Mouse (Mus musculus): ENCODE data around the gene Pkn3. TPM values are rescaled to one million over a fixed set of nuclear protein-coding genes. Genes with fewer than 3 reads are reported as not detected.
A peak's percentile ranks its signal among the peaks of the same experiment; 100 is the strongest.
"Not testable (repeated sequence)": the region's sequence is repeated elsewhere in the genome, so short reads cannot be mapped to it uniquely, and the experiment has no call there.

Gene Pkn3
- polyA plus RNA-seq, 1 experiment from 2014 or later = 16.7 TPM

DNA sequence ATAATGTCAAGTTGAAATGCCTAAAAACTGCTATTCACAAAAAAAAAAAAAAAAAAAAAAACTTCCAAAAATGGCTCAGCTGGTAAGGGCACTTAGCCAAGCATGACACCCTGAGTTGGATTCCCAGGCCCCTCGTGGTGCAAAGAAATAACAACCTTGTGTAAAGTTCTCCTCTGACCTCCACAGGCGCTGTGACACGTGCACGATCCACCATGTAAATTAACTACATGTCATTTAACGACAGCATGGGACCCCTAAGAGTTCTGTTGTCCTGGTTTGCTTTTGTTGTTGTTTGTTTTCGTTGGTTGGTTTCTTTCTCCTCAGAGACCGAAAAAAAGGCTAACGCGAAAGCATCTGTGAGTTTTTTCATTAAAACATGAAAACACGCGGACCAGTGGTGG is 29.4 kb upstream of the Pkn3 start:
- Histone ChIP-seq H3K27me3 (ENCODE audit: control insufficient read depth, insufficient read depth, low read depth, low read length) (no peaks in the 10 kb centered on the region), H3K9me3 (ENCODE audit: control insufficient read depth, low read length) (no peaks in the 10 kb centered on the region), H3K27ac (ENCODE audit: low read length) (peak overlapping the region; percentile 77), H3K4me3 (ENCODE audit: low read length) (peak overlapping the region; percentile 75), H3K9ac (ENCODE audit: low read length) (peak overlapping the region; percentile 82), H3K36me3 (ENCODE audit: control insufficient read depth, insufficient read depth, low read length) (no peaks in the 10 kb centered on the region; the same call in 1 of the 2 replicates), H3K4me1 (replicated peaks; ENCODE audit: control insufficient read depth, insufficient read depth, low read length) (peaks cover 4% of the 10 kb centered on the region; the same call in 1 of the 2 replicates), H3K4me2 (ENCODE audit: low read depth, low read length) (peak overlapping the region; percentile 71)
- no peak for ATAC-seq (ENCODE audit: low read depth)
- 51% methylated on average over 11 of the region's 11 CpGs for WGBS

DNA sequence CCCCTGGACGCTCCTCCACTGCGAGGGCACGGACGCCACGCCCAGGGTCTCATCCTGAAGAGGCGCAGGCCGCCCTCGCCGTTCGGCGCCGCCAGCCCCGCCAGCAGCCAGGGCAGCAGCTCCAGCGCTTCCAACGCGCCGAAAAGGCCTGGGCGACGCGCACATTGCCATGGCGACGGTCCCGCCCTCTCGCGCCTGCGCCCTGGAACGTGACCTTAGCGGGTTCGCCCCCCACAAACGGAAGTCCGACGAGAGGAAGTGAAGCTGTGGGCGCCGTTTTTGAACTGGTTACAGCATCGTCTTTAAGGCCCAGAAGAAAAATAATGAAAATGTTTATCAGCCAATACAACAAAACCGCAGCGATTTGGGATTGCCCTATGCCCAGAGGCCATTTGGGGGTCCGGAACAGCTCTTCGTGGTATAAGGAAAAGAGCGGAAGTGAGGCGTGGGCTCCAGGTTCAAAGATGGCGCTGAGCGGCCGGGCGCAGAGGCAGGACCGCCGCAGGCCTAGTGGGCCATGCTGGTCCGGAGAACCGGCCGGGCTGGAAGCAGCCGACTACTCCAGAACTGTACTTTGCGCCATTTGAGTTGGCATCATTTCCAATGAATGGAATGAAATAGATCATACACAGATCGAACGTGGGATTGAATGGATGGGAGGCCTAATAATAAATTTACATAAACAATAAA is 28.6 kb upstream of the Pkn3 start, which contains the start of gene Wdr34:
Wdr34 (minus strand) TSS at position 183 of the 690 bp plus-strand sequence.
- WGBS = 1% methylated on average over 53 of the region's 54 CpGs
- H3K9ac ChIP-seq (ENCODE audit: low read length) = peak within 1 kb of the TSS; percentile 82
- peak; percentile 98 for ATAC-seq (ENCODE audit: low read depth)
- H3K4me1 ChIP-seq (replicated peaks; ENCODE audit: control insufficient read depth, insufficient read depth, low read length) = peaks cover 4% of the 10 kb centered on the region; the same call in 1 of the 2 replicates
- H3K9me3 ChIP-seq (ENCODE audit: control insufficient read depth, low read length) = no peaks in the 10 kb centered on the region
- H3K4me2 ChIP-seq (ENCODE audit: low read depth, low read length) = peak within 1 kb of the TSS; percentile 71
- peak within 1 kb of the TSS; percentile 77 for H3K27ac ChIP-seq (ENCODE audit: low read length)
- no peaks in the 10 kb centered on the region; the same call in 1 of the 2 replicates for H3K36me3 ChIP-seq (ENCODE audit: control insufficient read depth, insufficient read depth, low read length)
- H3K27me3 ChIP-seq (ENCODE audit: control insufficient read depth, insufficient read depth, low read depth, low read length) = no peaks in the 10 kb centered on the region; the same call in 1 of the 2 replicates
- H3K4me3 ChIP-seq (ENCODE audit: low read length) = peak within 1 kb of the TSS; percentile 75

- no peak overlapping the region for H3K27ac ChIP-seq (ENCODE audit: low read length)
- H3K4me3 ChIP-seq (ENCODE audit: low read length) = no peak overlapping the region
- no peak for ATAC-seq (ENCODE audit: low read depth)
- H3K4me1 ChIP-seq (replicated peaks; ENCODE audit: control insufficient read depth, insufficient read depth, low read length) = peaks cover 4% of the 10 kb centered on the region; the same call in 1 of the 2 replicates
- no peaks in the 10 kb centered on the region for H3K9me3 ChIP-seq (ENCODE audit: control insufficient read depth, low read length)
- no peaks in the 10 kb centered on the region; the same call in 1 of the 2 replicates for H3K36me3 ChIP-seq (ENCODE audit: control insufficient read depth, insufficient read depth, low read length)
- WGBS = 84% methylated on average over 3 of the region's 3 CpGs
- no peak overlapping the region for H3K4me2 ChIP-seq (ENCODE audit: low read depth, low read length)
- no peak overlapping the region for H3K9ac ChIP-seq (ENCODE audit: low read length)
- no peaks in the 10 kb centered on the region; the same call in 1 of the 2 replicates for H3K27me3 ChIP-seq (ENCODE audit: control insufficient read depth, insufficient read depth, low read depth, low read length)
Measured at GRCm38 (mm10) chr2:30049831-30050230, 27.7 kb upstream of the Pkn3 start.

DNA sequence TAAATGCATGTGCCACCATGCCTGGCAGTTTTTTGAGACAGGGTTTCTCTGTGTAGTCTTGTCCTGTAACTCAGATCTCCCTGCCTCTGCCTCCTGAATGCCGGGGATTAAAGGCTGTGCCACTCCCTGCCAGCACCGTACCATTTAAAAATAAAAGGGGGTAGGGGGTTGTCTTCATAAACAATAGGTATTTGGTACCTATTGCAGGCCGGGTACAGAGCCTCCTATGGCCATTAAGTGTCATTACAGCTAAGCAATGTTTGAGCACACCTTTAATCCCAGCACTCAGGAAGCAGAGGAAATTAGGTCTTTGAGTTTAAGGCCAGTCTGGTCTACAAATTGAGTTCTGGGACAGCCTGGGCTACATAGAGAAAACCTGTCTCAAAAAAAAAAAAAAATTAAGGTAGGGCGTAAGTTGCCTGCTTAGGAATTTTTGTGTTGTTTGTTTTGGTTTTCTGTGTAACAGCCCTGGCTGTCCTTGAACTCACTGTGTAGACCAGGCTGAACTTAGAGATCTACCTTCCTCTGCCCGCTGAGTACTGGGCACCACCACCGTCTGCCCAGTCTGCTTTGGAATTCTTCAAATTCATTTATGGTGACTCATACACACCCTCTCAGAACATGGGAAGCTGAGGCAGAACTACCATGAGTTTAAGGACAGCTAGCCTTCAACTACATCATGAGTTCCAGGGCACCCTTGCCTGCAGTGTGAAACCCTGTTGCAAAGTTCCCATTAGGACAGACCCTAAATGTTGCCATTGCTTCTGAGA is 25.3 kb upstream of the Pkn3 start:
- 32% methylated on average over 6 of the region's 6 CpGs for WGBS
- no peaks in the 10 kb centered on the region for H3K36me3 ChIP-seq (ENCODE audit: control insufficient read depth, insufficient read depth, low read length)
- H3K4me3 ChIP-seq (ENCODE audit: low read length) = no peak overlapping the region
- H3K4me1 ChIP-seq (replicated peaks; ENCODE audit: control insufficient read depth, insufficient read depth, low read length) = peaks cover 4% of the 10 kb centered on the region; the same call in 1 of the 2 replicates
- H3K27ac ChIP-seq (ENCODE audit: low read length) = no peak overlapping the region
- no peak overlapping the region for H3K9ac ChIP-seq (ENCODE audit: low read length)
- no peak overlapping the region for H3K4me2 ChIP-seq (ENCODE audit: low read depth, low read length)
- H3K9me3 ChIP-seq (ENCODE audit: control insufficient read depth, low read length) = no peaks in the 10 kb centered on the region
- no peaks in the 10 kb centered on the region; the same call in 1 of the 2 replicates for H3K27me3 ChIP-seq (ENCODE audit: control insufficient read depth, insufficient read depth, low read depth, low read length)
- no peak for ATAC-seq (ENCODE audit: low read depth)

DNA sequence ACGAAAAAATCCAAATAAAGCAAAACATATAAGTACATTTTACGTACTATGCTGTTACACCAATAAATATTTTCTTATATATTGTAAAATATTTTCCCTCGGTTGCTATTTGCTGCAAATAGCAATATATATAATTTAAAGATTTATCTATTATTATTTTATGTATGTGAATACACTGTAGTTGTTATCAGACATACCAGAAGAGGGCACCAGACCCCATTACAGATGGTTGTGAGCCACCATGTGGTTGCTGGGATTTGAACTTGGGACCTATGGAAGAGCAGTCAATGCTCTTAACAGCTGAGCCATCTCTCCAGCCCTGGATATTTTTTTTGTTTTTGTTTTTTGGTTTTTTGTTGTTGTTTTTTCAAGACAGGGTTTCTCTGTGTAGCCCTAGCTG is 22.2 kb upstream of the Pkn3 start:
- H3K9ac ChIP-seq (ENCODE audit: low read length); H3K4me3 ChIP-seq (ENCODE audit: low read length); ATAC-seq (ENCODE audit: low read depth); H3K4me2 ChIP-seq (ENCODE audit: low read depth, low read length); H3K27me3 ChIP-seq (ENCODE audit: control insufficient read depth, insufficient read depth, low read depth, low read length); H3K9me3 ChIP-seq (ENCODE audit: control insufficient read depth, low read length); H3K4me1 ChIP-seq (replicated peaks; ENCODE audit: control insufficient read depth, insufficient read depth, low read length); H3K27ac ChIP-seq (ENCODE audit: low read length); H3K36me3 ChIP-seq (ENCODE audit: control insufficient read depth, insufficient read depth, low read length): not testable (repeated sequence)
- 86% methylated on average over 3 of the region's 3 CpGs for WGBS

GRCm38 (mm10) chr2:30056736-30057135 is 20.7 kb upstream of the Pkn3 start:
- 91% methylated on average over 3 of the region's 3 CpGs for WGBS
- Histone ChIP-seq H3K4me3 (ENCODE audit: low read length) (no peak overlapping the region), H3K27me3 (ENCODE audit: control insufficient read depth, insufficient read depth, low read depth, low read length) (no peaks in the 10 kb centered on the region; the same call in 1 of the 2 replicates)

GRCm38 (mm10) chr2:30057223-30057904 is 20.1 kb upstream of the Pkn3 start, which contains the start of gene Set:
Gene Set, plus strand, starts transcription at chr2:30057378.
- Histone ChIP-seq H3K27ac (ENCODE audit: low read length) (no peak within 1 kb of the TSS), H3K4me3 (ENCODE audit: low read length) (no peak within 1 kb of the TSS), H3K4me1 (replicated peaks; ENCODE audit: control insufficient read depth, insufficient read depth, low read length) (peaks cover 4% of the 10 kb centered on the region; the same call in 1 of the 2 replicates), H3K27me3 (ENCODE audit: control insufficient read depth, insufficient read depth, low read depth, low read length) (no peaks in the 10 kb centered on the region; the same call in 1 of the 2 replicates), H3K9me3 (ENCODE audit: control insufficient read depth, low read length) (no peaks in the 10 kb centered on the region), H3K9ac (ENCODE audit: low read length) (no peak within 1 kb of the TSS), H3K36me3 (ENCODE audit: control insufficient read depth, insufficient read depth, low read length) (no peaks in the 10 kb centered on the region), H3K4me2 (ENCODE audit: low read depth, low read length) (no peak within 1 kb of the TSS)
- 33% methylated on average over 12 of the region's 12 CpGs for WGBS
- no peak for ATAC-seq (ENCODE audit: low read depth)

More at GRCm38 (mm10) chr2:30056736-30057135, 20.7 kb upstream of the Pkn3 start:
- H3K4me2 ChIP-seq (ENCODE audit: low read depth, low read length) = no peak overlapping the region
- no peak overlapping the region for H3K9ac ChIP-seq (ENCODE audit: low read length)
- H3K4me1 ChIP-seq (replicated peaks; ENCODE audit: control insufficient read depth, insufficient read depth, low read length) = peaks cover 4% of the 10 kb centered on the region; the same call in 1 of the 2 replicates
- ATAC-seq (ENCODE audit: low read depth) = no peak
- H3K27ac ChIP-seq (ENCODE audit: low read length) = no peak overlapping the region
- no peaks in the 10 kb centered on the region for H3K9me3 ChIP-seq (ENCODE audit: control insufficient read depth, low read length)
- H3K36me3 ChIP-seq (ENCODE audit: control insufficient read depth, insufficient read depth, low read length) = no peaks in the 10 kb centered on the region

DNA sequence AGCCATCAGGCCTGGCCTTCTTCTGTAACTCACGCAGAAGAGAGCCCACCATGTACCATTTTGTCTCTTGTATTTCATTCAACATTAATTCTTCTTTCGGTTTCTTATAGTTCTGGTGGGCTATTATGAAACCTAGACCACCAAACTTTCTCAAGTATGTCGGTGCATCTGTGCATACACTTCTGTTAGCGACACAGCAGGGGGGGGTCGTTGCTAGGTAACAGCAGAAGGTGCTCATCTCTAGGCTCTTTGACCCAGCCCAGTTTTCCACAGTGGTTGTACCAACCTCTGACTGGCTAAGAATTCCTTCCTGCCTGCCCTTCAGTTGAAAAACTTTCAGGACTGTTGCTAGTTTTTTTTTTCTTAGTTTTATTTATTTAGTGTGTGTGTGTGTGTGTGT is 19.1 kb upstream of the Pkn3 start:
- Histone ChIP-seq H3K4me1 (replicated peaks; ENCODE audit: control insufficient read depth, insufficient read depth, low read length) (peaks cover 7% of the 10 kb centered on the region), H3K27ac (ENCODE audit: low read length) (no peak overlapping the region), H3K4me3 (ENCODE audit: low read length) (no peak overlapping the region), H3K36me3 (ENCODE audit: control insufficient read depth, insufficient read depth, low read length) (no peaks in the 10 kb centered on the region), H3K4me2 (ENCODE audit: low read depth, low read length) (no peak overlapping the region), H3K9ac (ENCODE audit: low read length) (no peak overlapping the region), H3K27me3 (ENCODE audit: control insufficient read depth, insufficient read depth, low read depth, low read length) (no peaks in the 10 kb centered on the region), H3K9me3 (ENCODE audit: control insufficient read depth, low read length) (no peaks in the 10 kb centered on the region)
- no peak for ATAC-seq (ENCODE audit: low read depth)
- 57% methylated on average over 5 of the region's 5 CpGs for WGBS

All from lung, embryonic 16.5 days (tissue).